Mouse (Mus musculus) T-helper 2 cell (primary cell): Measurements from ENCODE around the gene Ptpn6.

Experiments used
- in situ Hi-C: fragments of 300-600 bp; cut with MboI, MseI; formaldehyde crosslinking; loops from one replicate; pipeline ENCODE4 v1.15.1; 2025; ENCODE audit warnings: high pct_unique_total_duplicates

The Ptpn6 gene

GRCm38 (mm10) chr6:124729850-124730705 lies 8.4 kb downstream of the Ptpn6 start:
- in situ Hi-C loops: no loop called here

- in situ Hi-C loops: no loop called here
Measured at GRCm38 (mm10) chr6:124728621-124729020, 9.9 kb downstream of the Ptpn6 start.

DNA sequence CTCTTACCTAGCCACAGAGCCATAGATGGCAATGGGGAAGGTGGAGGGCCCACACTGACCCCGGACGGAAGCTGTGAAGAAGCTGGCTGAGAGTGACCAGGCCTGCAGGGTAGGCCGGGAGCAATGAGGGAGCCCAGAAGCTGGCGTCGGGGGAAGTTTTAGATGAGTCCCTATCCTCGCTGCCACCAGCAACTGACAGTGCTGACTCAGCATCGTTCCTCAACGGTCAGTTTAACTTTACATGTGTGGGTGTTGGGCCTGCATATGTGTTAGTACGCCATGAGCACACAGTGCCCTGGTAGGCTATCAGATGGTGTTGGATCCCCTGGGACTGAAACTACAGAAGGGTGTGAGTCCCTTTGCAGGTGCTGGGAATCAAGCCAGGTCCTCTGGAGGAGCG lies 14.0 kb downstream of the Ptpn6 start:
- in situ Hi-C loops: no loop called here

DNA sequence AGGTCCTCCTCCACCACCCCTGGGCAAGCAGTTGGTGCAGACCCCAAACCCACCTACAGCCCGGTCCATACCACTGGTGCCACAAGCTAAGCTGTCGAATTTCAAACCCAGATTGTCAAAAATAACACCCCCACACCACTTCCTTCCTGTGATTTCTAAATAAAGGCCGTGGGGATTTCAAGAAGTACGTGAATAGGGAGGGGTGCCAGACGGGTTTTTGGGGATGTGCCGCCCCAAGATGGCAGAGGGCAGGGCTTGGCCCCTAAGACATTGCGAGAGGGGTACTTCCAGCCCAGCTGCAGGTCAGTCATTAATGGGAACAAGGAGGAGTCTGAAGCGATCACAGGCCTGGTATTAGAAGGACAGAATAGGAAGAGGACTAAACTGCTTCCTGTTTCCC lies 15.0 kb downstream of the Ptpn6 start:
- in situ Hi-C loops: no loop called here

GRCm38 (mm10) chr6:124722876-124723473 lies 15.5 kb downstream of the Ptpn6 start:
- in situ Hi-C loops: no loop called here

GRCm38 (mm10) chr6:124720904-124721303 lies 17.6 kb downstream of the Ptpn6 start:
- in situ Hi-C loops: no loop called here

GRCm38 (mm10) chr6:124719354-124719978 lies 19.0 kb downstream of the Ptpn6 start:
- in situ Hi-C loops: no loop called here

DNA sequence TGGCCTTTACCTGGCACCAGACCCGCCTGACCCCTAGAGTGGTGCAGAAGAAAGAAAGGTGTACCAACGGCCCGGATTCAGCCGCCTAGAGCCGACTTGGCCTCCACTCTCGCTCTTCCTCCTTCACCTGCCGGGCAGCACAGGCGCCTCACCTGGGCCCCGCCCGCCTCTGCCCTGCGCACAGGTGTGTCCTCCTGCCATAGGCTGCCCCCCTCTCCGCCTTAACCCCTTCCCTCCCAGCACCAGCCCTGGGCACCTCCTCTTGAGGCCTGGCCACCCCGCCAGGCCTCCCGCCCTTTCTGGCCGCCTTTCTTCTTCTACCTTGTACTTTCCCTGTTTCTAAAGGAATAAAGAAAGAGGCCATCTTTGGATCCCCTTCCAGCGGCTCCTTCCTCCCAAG lies 19.8 kb downstream of the Ptpn6 start:
- in situ Hi-C loops: no loop called here

DNA sequence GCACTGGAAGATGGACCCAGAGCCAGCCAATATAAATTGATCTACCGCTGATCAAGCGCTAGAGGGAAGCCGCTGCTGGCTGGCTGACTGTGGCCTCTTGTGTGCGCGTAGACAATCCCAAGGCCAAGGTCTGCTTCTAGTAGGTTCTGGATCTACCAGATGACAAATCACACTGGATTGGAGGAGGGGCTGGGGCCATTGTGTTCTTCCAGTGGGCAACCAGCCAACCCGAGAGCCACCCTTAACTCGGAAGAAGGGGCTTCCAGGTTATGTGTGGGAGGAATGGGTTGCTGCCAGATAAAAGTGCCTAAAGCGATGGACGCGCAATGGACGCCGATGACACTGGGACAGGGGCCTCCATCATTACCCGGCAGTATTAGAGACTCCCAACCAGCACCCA lies 20.5 kb downstream of the Ptpn6 start:
- in situ Hi-C loops: no loop called here

DNA sequence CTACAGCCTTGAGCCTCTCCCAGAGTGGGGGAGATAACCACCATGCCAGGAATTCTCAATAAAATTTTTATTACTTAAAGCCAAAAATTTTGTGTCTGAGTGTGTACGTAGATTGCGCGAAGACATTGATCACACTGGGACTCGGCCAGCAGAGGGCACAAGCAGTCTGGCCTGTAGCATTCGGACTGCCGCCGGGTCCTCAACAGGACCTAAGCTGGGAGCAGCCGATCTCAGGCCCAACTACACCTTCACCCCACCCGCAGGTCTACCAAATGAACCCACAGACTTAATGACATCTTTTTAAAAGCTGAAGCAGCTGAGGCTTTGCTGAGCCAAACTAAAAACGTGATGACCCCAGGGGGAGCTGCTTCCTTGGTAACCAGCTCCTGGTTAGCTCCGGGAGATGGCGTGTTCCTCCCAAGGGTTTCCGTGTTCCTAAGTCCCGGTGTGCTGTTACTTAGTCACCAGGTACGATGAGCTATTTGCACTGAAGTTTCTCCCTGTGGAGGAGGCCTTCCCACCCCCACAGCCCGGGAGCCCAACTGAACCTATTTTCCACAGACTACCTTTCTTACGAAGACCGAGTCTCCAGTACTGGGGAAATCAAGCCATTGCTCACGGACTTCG lies 21.5 kb downstream of the Ptpn6 start:
- in situ Hi-C loops: no loop called here

GRCm38 (mm10) chr6:124712918-124713317 lies 25.6 kb downstream of the Ptpn6 start:
- in situ Hi-C loops: loop anchor here (5.0 kb wide), 1 partner anchor 49 kb away; no protein-coding TSS in a partner anchor

- in situ Hi-C loops: loop anchor here (5.0 kb wide), 1 partner anchor 50 kb away; no protein-coding TSS in a partner anchor
Measured at GRCm38 (mm10) chr6:124711824-124712782, 26.4 kb downstream of the Ptpn6 start, which contains the start of the genes Emg1 and Phb2. Gene Emg1 (minus strand): TSS chr6:124712178. Gene Phb2 (plus strand): TSS chr6:124712336.

DNA sequence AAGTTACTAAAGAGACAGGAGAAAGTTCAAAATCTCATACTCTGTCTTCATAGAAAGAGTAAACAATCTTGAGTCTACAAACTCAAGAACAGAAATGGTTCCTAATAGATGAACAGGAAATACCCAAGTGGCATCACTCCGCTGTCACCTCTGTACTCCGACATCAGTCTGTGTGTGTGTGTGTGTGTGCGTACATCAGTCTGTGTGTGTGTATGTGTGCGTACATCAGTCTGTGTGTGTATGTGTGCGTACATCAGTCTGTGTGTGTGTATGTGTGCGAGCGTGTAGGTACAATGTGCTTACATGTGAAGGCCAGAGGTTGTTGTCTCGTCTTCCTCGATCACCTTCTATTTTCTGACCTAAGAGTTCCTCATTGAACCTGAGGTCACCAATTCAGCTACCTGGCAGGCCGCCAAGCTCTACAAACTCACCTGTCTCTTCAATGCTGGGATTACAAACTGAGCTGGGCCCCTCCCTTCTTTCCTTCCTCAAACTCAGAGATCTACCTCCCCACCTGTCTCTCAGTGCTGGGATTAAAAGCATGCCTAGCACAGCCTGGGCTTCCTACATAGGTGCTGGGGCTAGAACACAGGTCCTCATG lies 30.1 kb downstream of the Ptpn6 start:
- in situ Hi-C loops: no loop called here

- in situ Hi-C loops: no loop called here
Measured at GRCm38 (mm10) chr6:124706061-124706627, 32.4 kb downstream of the Ptpn6 start.

GRCm38 (mm10) chr6:124704417-124704816 lies 34.1 kb downstream of the Ptpn6 start:
- in situ Hi-C loops: no loop called here

DNA sequence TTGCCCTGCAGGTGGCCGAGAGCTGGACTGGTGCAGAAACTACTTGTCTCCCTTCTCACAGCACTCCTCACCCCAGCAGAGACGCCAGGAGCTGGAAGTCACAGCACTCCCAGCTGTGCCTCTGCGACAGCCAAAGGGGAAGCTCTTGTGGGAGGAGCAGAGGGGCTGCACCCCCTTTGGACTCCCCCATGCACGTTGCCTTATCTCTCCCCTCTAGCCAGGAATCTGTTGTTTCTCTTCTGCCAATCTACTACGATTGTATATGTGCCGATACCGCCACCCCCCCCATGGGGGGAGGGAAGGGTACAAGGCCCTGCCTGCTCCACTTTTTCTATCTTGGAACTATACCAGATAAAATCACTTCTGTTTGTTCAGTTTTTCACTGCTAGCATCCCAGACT lies 34.7 kb downstream of the Ptpn6 start:
- in situ Hi-C loops: no loop called here

GRCm38 (mm10) chr6:124702784-124703103 lies 35.8 kb downstream of the Ptpn6 start:
- in situ Hi-C loops: no loop called here

- in situ Hi-C loops: no loop called here
Measured at GRCm38 (mm10) chr6:124702102-124702783, 36.3 kb downstream of the Ptpn6 start.

GRCm38 (mm10) chr6:124701338-124701737 lies 37.2 kb downstream of the Ptpn6 start:
- in situ Hi-C loops: no loop called here
